21 mouse cellular contexts compared by ENCODE assay signal in the genomic region with DNA sequence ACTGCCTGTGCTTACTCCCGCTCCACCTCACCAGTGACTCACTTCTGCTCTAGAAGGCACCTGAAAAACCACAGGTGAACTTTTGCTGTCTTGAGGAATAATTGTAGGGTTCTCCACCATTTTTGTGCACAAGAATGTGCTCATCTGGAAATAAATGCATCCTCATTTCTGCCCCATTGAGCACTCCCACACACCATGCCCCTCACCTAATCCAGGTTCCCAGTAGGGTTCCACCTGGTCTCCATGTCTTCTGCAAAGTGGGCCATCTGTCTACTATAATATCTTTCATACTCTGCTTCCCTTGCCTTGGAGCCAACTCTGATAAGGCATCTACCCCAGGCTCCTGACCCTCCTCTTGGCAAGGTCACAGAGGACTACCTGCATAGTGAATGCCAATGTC.
DNase-seq lines count a peak whose midpoint lies in the region; ATAC-seq lines count a peak whose summit lies in the region.
"Had no signal": no experiment of that assay in that cellular context is flagged by ENCODE, and none has a peak within 500 bp of the region (broad histone marks: within the 10 kb centered on the region; RNA-seq: fewer than 3 reads in every experiment).

No protein-coding gene starts in this region.

- peak; percentile 30 for DNase-seq in heart, adult 11 months
- no peak for DNase-seq in heart, postnatal 25 days (ENCODE audit: low spot score)
- DNase-seq in cerebellum, adult 8-10 months: peak; percentile 49
- peak; percentile 49 to 75 for DNase-seq in cerebellum, postnatal 14 days
- DNase-seq: adrenal gland, postnatal 14 days; embryo, embryonic 11 days; gastrocnemius, postnatal 36 days; heart, adult 18-20 months; heart, postnatal 14 days; kidney, adult 8-10 months had no signal

- no peaks in the 10 kb centered on the region for H3K9me3 ChIP-seq in heart, embryonic 12.5 days (replicated peaks)
- no peaks in the 10 kb centered on the region for H3K9me3 ChIP-seq in intestine, embryonic 15.5 days
- H3K9me3 ChIP-seq: embryonic facial prominence, embryonic 15.5 days; forebrain, embryonic 10.5 days; forebrain, embryonic 15.5 days; heart, embryonic 10.5 days; heart, embryonic 15.5 days; hindbrain, embryonic 15.5 days had no signal

- no peaks in the 10 kb centered on the region for H3K4me1 ChIP-seq in heart, embryonic 12.5 days (replicated peaks)
- no peaks in the 10 kb centered on the region for H3K4me1 ChIP-seq in intestine, embryonic 15.5 days (replicated peaks)
- H3K4me1 ChIP-seq: embryonic facial prominence, embryonic 15.5 days; forebrain, embryonic 15.5 days; heart, embryonic 10.5 days; heart, embryonic 15.5 days had no signal

- H3K4me3 ChIP-seq in heart, embryonic 12.5 days: no peak overlapping the region
- H3K4me3 ChIP-seq in intestine, embryonic 15.5 days (replicated peaks): no peak overlapping the region
- H3K4me3 ChIP-seq: embryonic facial prominence, embryonic 15.5 days; erythroblast, embryonic 14.5 days; forebrain, embryonic 10.5 days; forebrain, embryonic 15.5 days; heart, embryonic 10.5 days; heart, embryonic 15.5 days; hindbrain, embryonic 15.5 days had no signal

- no peak overlapping the region for H3K27ac ChIP-seq in heart, embryonic 12.5 days (ENCODE audit: poor library complexity, severe bottlenecking)
- no peak overlapping the region for H3K27ac ChIP-seq in intestine, embryonic 15.5 days
- H3K27ac ChIP-seq: embryonic facial prominence, embryonic 15.5 days; forebrain, embryonic 10.5 days; forebrain, embryonic 15.5 days; heart, embryonic 10.5 days; heart, embryonic 15.5 days; hindbrain, embryonic 15.5 days had no signal

- no peaks in the 10 kb centered on the region for H3K27me3 ChIP-seq in heart, embryonic 12.5 days (replicated peaks)
- no peaks in the 10 kb centered on the region for H3K27me3 ChIP-seq in intestine, embryonic 15.5 days (replicated peaks)
- H3K27me3 ChIP-seq: embryonic facial prominence, embryonic 15.5 days; forebrain, embryonic 15.5 days; heart, embryonic 15.5 days; hindbrain, embryonic 15.5 days had no signal

- H3K36me3 ChIP-seq in heart, embryonic 12.5 days: no peaks in the 10 kb centered on the region
- H3K36me3 ChIP-seq in intestine, embryonic 15.5 days: no peaks in the 10 kb centered on the region
- H3K36me3 ChIP-seq: embryonic facial prominence, embryonic 15.5 days; forebrain, embryonic 10.5 days; forebrain, embryonic 15.5 days; heart, embryonic 10.5 days; heart, embryonic 15.5 days had no signal

- 88% methylated on average over 1 of the region's 1 CpGs for WGBS in heart, embryonic 12.5 days
- 89% methylated on average over 1 of the region's 1 CpGs for WGBS in intestine, embryonic 15.5 days

- H3K9ac ChIP-seq in heart, embryonic 12.5 days: no peak overlapping the region
- no peak overlapping the region for H3K9ac ChIP-seq in intestine, embryonic 15.5 days
- H3K9ac ChIP-seq: embryonic facial prominence, embryonic 15.5 days; forebrain, embryonic 15.5 days; heart, embryonic 15.5 days; hindbrain, embryonic 15.5 days had no signal

- intact Hi-C loops in heart, postnatal 25 days (cut with DNase I): no loop called here

- no peak overlapping the region for H3K4me2 ChIP-seq in heart, embryonic 12.5 days
- H3K4me2 ChIP-seq in intestine, embryonic 15.5 days (replicated peaks): no peak overlapping the region
- H3K4me2 ChIP-seq: embryonic facial prominence, embryonic 15.5 days; forebrain, embryonic 15.5 days; heart, embryonic 15.5 days; hindbrain, embryonic 15.5 days had no signal

- no peak for ATAC-seq in megakaryocyte, adult 5-6 weeks (ENCODE audit: poor library complexity, severe bottlenecking)
- no peak for ATAC-seq in heart, embryonic 12.5 days (ENCODE audit: insufficient number of reproducible peaks, low FRiP score)
- ATAC-seq in intestine, embryonic 15.5 days: no peak
- ATAC-seq: forebrain, embryonic 15.5 days; intestine, postnatal 0 days had no signal
